Mouse (Mus musculus): ENCODE measurements at regions not wholly inside any gene's neighbourhood (a gene's known extent, or its start where the extent isn't known, plus 50 kb on each side); places are given as distances from the start of the nearest gene placed in this dataset.

- no peak for DNase-seq (ENCODE audit: inconsistent age in 2 of 2, low spot score in 1 of 2)
These were observed 611.8 kb downstream of the Snca start for GRCm38 (mm10) chr6:60217840-60218239.

GRCm38 (mm10) chr6:60201548-60201947 lies 628.1 kb downstream of the Snca start:
- peak; percentile 6 to 55 for DNase-seq (ENCODE audit: inconsistent age in 2 of 2, low spot score in 1 of 2)
